Mouse (Mus musculus) left cerebral cortex, adult 9 months (tissue): ENCODE results near the gene Mettl24.
"Not testable (repeated sequence)": the region's sequence is repeated elsewhere in the genome, so short reads cannot be mapped to it uniquely, and the experiment has no call there.

Experiments
- DNase-seq, 2 experiments: peaks; one replicate each; pipeline ENCODE4 v3.0.0; 2022; ENCODE audit warnings: low spot score in 2 of 2

Mettl24 gene

GRCm38 (mm10) chr10:40737274-40738112, 54.4 kb downstream of the Mettl24 start:
- no peak for DNase-seq

- DNase-seq: no peak
Observed at GRCm38 (mm10) chr10:40740696-40741095, 57.6 kb downstream of the Mettl24 start.

DNA sequence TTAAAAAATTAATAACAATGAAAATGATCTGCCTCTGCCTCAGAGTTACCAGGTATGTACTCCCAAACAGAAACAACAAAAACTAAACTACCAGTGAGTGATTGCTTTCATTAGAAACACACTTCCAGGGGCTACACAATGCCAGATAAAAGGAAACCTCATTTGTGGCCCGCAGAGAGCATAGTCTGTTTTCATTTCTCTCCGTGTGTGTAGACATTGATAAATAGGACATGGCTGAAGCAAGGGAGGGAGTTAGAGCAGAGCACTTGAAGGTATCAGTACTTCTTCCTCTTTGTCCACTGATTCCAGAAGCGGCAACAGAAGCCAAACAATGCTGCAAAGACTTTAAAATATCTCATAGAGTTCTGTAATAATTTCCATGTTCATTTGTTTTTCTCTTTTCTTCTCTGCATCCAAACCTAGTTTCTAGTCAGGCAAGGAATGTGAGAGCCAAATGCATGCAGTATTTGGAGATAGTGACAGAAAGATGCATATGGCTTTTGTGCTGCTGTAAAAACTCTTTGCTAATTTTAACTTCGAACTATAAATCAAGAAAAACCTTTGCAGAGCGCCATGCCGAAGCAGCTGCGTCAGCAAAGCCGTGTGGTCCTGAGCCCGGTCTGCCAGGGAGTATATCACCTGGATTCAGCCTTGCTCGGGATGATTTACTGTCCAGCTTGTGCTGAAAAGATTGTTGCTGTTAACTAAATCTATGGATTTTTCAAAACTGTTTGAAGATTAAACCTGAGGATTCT, 67.4 kb downstream of the Mettl24 start:
- no peak for DNase-seq

GRCm38 (mm10) chr10:40751157-40751556, 68.1 kb downstream of the Mettl24 start:
- no peak for DNase-seq

DNA sequence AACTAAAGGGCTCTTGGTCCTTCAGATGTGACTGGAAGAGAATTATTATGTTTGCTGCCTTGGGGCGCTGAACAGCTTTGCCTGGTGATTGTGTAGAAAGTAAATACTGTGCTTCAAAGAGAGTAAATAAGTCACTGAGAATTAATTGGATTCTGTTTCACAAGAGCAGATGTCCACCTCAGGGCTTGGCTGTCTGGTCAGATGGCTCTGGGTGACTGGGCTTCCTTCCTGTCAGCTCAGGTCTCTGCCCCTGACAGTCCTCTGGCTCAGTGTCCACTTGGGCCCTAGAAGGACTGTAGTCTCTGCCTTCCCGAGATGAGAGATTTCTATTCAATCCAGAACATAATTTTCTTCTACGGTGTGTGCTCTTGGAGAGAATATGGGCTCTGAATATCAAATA, 70.0 kb downstream of the Mettl24 start:
- DNase-seq: no peak

- DNase-seq: no peak
Observed at GRCm38 (mm10) chr10:40758171-40759010, 75.3 kb downstream of the Mettl24 start.

- DNase-seq: not testable (repeated sequence)
Observed at GRCm38 (mm10) chr10:40759391-40760194, 76.5 kb downstream of the Mettl24 start.

GRCm38 (mm10) chr10:40760195-40761009, 77.3 kb downstream of the Mettl24 start:
- no peak for DNase-seq

DNA sequence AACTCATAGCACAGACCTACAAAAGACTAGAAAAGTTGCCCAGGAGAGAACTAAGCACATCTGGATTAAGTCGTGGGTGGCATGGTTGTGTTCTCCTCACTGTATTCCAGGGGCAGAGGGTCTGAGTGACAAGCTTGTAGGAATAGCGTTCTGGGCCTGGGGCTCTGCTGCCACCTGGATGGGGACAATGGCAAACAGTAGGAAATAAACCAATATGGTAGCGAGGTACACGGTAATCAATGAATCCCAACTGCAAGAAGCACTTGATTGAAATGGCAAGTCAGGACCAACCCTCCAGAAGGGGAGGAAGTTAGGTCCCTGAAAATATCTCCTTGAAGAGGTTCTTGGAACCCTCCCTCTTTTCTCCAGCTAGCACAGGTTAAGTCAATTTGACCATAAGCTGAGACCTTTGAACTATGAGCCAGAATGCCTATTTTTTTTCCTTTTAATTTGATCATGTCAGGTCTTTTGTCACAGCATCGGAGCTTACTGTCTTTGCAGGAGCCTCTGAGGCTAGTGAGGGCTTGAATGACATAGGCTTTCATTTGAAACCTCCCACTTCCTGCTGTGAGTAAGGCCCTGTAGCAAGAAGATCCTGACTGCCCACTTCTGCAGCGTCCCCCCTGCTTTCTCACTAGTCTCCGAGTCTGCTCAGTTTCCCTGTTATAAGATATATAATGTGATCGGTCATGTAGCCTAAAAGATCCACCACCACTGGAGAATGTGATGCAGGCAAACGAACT, 78.1 kb downstream of the Mettl24 start:
- DNase-seq: no peak

DNA sequence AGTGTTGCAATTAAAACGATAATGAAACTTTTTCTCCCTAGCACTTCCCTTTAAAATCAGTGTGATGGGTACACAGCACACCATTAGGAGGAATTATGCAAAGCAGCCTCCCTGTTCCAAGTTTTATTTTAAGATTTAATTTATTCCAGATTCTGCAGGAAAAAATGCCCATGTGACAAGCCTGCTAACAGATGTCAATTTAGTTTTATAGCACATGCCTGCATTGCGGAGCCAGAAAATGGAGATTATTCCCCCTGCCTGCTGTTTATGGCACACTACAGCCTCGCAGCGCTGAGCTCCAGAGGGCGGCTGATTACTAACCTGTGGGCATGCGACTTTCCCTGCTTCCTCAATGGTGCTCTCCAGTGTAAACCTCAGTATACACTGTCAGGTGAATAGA, 79.5 kb downstream of the Mettl24 start:
- DNase-seq: peak; percentile 59 to 74

- no peak for DNase-seq
Observed at GRCm38 (mm10) chr10:40763084-40763720, 80.1 kb downstream of the Mettl24 start.

DNA sequence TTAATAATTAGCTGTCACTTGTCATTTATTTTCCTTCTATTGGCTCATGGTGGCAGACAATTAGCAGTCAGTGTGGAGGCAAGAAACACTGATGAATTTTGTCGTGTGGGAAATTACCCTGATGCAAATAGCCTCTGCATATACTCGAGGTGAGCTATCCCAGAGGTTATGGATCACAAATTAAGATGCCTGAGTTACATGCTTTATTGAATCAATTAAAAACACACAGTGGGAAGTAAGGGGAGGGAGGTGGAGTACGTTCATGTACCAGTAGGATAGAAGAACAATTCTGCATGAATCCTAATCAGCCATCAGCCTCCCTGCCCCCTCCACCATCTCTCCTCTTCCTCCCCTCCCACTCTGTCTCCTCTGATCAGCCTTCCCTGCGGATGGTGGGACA, 89.2 kb downstream of the Mettl24 start:
- no peak for DNase-seq

DNA sequence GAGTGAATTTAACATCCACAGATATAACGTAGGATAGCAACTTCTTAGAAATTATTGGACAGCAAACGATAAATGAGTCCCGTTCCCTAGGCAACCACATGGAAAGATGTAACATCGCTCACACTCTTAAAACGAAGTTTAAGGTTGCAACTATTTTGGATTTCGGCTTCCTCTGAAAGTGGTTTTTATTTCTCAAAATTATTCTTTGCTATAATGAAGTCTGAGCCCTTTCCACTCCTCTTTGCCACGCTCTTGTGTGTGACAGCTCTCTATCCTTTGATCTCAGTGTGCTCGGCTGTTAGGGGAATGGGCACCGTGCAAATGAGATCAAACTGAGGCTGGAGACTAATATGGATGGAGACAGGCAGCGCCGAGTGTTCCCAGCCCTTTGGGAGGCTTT, 92.1 kb downstream of the Mettl24 start:
- DNase-seq: no peak

DNA sequence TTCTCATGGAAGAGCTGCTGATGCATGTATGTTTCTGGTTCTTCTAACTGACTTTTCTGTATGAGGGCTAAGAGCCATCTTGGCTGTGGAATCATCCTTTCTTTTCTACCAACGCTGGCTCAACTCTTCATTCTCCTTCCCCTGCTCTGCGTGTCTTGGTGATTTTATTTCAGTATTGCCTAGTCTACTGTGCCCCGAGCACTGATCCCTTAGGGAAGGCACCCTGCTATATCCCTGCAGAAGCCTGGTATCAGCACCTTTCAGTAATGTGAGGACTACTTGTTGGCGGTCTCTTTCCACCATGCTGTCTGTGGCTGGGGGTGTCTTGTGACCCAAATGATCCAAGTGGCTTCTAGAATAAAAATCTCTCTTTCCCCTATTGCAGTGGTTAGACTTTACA, 92.6 kb downstream of the Mettl24 start:
- no peak for DNase-seq

- DNase-seq: no peak
Observed at GRCm38 (mm10) chr10:40777171-40777570, 94.1 kb downstream of the Mettl24 start.

DNA sequence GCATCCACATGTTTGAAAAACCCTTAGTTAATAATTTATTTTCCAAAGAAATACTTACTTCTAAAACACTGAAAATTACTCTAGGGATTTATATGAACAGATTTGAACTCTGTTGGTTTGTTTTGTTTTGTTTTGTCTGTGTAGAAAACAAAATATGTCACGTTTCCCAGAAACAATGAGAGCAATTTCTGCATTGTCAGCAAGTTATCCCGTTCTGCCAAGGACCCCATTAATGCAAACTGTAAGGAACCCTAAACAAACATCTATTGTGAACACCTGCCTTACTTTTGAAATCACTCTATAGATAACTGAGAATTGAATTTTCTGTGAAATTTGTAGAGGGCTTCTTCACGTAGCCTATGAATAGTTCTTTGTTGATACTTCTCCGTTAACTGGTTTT, 95.4 kb downstream of the Mettl24 start:
- no peak for DNase-seq

GRCm38 (mm10) chr10:40790406-40790805, 107.3 kb downstream of the Mettl24 start:
- no peak for DNase-seq

DNA sequence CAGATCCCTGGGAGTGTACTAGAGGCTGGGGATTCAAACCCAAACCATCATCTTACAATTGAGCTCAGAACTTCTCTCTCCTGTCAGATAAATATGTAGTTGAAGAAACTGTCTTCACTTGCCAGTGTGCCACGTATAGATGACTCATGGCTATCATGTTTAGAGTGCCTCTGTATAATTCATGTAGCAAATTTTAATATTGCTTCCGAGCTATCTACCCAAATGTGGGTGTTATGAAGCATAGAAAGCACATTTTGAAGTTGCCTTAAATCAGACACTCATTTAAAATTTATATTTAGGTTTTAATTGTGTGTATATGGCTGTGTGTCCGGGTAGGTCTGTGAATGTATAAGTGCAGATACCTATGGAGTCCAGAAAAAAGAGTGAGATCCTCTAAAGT, 109.0 kb downstream of the Mettl24 start:
- DNase-seq: no peak

- DNase-seq: no peak
Observed at GRCm38 (mm10) chr10:40805221-40805620, 122.1 kb downstream of the Mettl24 start.
